Mouse (Mus musculus): ENCODE measurements around the gene Acox2.
A peak's percentile ranks its signal among the peaks of the same experiment; 100 is the strongest.

Acox2 gene

GRCm38 (mm10) chr14:8249206-8249605, 9.9 kb downstream of the Acox2 start:
- no peak for DNase-seq (ENCODE audit: low spot score in 2 of 2)

- no peak for DNase-seq (ENCODE audit: low spot score in 2 of 2)
These were observed 12.3 kb downstream of the Acox2 start for GRCm38 (mm10) chr14:8246878-8247277.

GRCm38 (mm10) chr14:8244211-8244611, 14.9 kb downstream of the Acox2 start:
- DNase-seq (ENCODE audit: low spot score in 2 of 2) = peak in 1 of 2 experiments; percentile 41

DNA sequence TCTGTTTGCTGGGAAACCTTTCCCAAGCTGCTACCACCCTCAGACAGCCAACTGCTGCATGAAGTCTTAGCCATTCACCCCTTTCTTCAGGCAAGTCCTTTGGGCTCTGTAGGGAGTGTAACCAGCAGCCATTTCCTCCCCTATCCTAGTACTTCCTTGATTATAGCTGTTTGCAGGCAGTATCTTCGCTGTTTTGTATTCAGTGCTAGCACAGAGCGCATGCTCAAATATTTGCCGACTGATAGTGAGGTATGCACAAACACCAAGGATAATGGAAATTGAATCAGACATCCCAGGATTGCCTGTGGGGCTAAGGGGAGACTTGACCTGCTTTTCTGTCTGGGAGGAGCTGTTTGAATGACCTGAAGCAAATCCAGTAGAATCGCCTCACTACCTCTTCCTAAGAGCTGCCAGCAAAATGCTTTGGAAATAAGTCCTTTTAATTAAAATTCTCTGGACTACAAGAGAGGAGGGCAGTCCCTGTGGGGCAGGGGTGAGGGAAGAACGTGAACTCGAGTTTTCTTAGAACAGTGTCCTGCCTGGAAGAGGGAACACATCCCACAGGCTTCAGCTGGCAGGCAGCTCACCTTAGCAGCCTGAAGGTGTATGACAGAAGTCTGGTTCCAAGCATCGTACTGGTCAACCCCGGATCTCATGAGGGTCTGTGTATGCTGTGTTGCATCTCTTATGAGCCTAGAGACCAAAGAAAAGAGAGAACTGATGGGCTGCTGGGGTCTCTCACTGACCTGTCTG, 15.8 kb downstream of the Acox2 start:
- no peak for DNase-seq (ENCODE audit: low spot score in 2 of 2)

DNA sequence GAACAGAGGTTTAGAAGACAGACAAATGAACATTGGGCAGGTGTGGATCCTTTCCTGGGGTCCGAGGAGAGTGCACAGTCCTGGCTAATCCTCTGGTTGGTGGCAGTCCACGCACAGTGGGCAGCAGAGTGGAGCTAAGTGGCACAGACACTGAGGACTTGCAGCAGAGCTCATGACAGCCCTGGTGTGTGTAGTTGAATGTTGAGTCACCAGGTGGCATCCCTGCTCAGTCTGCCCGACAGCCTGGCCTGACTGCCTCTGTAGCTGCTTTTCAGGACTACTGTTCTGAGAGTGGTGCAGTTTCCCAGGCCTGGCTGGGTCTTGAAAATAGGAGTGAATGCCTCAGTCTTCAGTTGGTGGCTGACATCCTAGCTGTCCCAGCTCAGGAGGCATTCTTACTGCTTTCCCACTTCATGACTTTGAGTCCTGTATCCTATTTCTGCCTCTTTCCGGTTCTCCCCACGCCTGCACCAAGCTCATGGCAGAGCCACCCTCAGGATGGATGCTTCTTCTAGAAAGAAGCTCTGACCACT, 16.7 kb downstream of the Acox2 start:
- DNase-seq (ENCODE audit: low spot score in 2 of 2) = no peak

GRCm38 (mm10) chr14:8241816-8242215, 17.3 kb downstream of the Acox2 start:
- no peak for DNase-seq (ENCODE audit: low spot score in 2 of 2)

GRCm38 (mm10) chr14:8233252-8233651, 25.9 kb downstream of the Acox2 start:
- no peak for DNase-seq (ENCODE audit: low spot score in 2 of 2)

DNA sequence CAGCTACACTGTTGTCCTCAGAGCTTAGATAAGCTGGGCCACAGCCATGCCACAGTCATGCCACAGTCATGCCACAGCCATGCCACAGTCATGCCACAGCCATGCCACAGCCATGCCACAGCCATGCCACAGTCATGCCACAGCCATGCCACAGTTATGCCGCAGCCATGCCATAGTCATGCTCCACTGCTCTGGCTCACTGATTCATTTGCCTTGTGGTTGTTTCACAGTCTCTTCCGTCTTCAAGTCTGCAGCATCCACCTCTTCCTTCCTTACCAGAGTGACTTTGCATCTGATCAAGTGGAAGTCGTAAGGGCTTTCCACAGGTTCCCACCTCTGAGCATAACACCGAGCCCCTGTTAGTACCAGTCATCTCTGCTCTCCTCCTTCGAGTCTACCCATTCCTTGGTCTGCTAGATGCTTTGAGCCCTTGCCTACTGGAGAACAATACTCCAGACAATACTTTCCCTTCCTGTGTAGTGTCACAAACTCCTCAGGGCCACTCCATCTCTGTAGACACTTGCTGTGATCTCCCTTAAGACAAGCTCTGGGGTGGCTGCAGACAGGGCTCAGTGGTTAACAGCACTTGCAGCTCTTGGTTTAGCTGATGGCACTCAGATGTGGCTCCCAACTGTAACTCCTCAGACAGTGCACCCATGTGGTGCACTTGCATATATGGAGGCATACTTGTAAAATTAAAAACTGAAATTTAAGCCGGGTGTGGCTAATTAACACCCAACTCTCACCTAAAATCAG, 26.8 kb downstream of the Acox2 start:
- DNase-seq (ENCODE audit: low spot score in 2 of 2) = no peak

GRCm38 (mm10) chr14:8229367-8230019, 29.7 kb downstream of the Acox2 start:
- DNase-seq (ENCODE audit: low spot score in 2 of 2) = no peak

DNA sequence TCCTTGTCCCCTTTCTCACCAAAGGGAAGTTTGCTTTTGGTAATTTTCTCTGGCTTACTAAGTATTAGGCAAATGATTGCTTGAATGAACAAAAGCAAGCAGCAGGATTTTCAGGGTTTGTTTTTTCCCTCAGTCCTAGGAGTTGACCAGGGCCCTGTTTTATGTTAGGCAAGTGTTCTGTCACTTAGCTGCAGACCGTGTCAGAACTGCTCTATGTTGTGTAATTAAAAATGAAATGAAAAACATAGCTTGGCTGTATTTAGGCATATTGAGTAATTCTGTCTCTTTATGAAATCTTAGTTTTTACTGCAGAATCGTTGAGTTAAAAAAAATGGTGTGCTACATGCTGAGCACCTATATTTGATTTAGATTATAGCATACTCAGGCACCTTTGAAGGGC, 34.3 kb downstream of the Acox2 start:
- DNase-seq (ENCODE audit: low spot score in 2 of 2) = no peak

GRCm38 (mm10) chr14:8223506-8224293, 35.5 kb downstream of the Acox2 start:
- no peak for DNase-seq (ENCODE audit: low spot score in 2 of 2)

DNA sequence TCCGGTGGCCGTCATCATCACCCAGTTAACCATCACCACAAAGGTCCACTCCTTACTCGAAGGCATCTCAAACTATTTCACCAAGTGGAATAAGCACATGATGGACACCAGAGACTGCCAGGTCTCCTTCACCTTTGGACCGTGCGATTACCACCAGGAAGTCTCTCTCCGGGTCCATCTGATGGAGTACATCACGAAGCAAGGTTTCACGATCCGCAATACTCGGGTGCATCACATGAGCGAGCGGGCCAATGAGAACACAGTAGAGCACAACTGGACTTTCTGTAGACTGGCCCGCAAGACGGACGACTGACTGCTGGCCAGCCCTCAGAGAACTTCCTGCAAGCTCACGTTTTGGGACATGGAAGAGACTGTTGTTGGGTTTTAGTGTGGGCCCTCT, 36.6 kb downstream of the Acox2 start:
- no peak for DNase-seq (ENCODE audit: low spot score in 2 of 2)

GRCm38 (mm10) chr14:8220912-8221311, 38.2 kb downstream of the Acox2 start:
- DNase-seq (ENCODE audit: low spot score in 2 of 2) = no peak

GRCm38 (mm10) chr14:8220306-8220705, 38.8 kb downstream of the Acox2 start:
- DNase-seq (ENCODE audit: low spot score in 2 of 2) = no peak

GRCm38 (mm10) chr14:8219876-8220275, 39.3 kb downstream of the Acox2 start:
- no peak for DNase-seq (ENCODE audit: low spot score in 2 of 2)

GRCm38 (mm10) chr14:8218730-8219380, 40.3 kb downstream of the Acox2 start:
- no peak for DNase-seq (ENCODE audit: low spot score in 2 of 2)

GRCm38 (mm10) chr14:8218238-8218637, 40.9 kb downstream of the Acox2 start:
- DNase-seq (ENCODE audit: low spot score in 2 of 2) = no peak

DNA sequence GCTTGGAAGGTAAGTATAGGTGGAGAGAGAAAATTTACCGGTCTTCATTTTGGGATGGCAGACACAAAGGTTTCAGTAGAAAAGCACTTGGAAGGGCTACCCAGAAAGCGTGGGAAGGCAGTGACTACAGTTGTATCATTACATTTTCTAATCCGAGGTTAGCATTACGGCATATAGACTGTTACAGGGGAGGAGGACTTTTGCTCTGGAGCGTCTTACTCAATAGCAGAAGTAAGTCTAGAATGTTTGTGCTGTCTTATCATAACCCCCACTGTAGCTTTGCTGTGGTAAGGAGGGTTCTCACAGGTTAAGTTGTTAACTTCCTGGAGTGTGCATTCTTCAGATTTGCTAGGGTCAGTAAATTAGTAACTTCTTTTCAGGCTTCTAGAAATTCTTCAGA, 43.1 kb downstream of the Acox2 start:
- no peak for DNase-seq (ENCODE audit: low spot score in 2 of 2)

DNA sequence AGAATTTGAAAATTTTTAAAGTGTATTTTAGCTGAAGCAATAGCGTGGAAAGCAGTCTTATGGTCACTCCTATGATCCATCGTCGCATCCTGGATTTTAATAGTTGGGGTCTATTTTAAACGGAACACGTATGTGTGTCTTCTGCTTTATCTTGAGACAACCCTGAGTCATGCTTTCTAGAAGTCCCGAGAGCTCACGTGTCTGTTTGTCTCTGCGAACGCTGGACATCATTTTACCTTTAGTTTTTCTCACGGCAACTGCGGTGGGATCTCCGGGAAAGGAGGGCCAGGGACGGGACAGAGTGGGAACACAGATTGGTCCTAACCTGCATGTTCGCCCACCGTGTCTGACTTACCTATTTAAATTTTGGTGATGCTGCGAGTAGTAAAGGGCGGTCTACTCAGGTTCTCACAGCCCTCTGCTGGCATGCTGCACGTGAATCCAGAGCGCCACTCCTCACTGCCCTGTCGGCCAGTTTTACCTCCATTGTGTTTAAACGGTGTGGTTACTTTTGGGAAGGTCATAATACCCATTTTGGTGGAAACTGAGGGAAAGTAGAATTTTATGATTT, 43.9 kb downstream of the Acox2 start:
- DNase-seq (ENCODE audit: low spot score in 2 of 2) = no peak

DNA sequence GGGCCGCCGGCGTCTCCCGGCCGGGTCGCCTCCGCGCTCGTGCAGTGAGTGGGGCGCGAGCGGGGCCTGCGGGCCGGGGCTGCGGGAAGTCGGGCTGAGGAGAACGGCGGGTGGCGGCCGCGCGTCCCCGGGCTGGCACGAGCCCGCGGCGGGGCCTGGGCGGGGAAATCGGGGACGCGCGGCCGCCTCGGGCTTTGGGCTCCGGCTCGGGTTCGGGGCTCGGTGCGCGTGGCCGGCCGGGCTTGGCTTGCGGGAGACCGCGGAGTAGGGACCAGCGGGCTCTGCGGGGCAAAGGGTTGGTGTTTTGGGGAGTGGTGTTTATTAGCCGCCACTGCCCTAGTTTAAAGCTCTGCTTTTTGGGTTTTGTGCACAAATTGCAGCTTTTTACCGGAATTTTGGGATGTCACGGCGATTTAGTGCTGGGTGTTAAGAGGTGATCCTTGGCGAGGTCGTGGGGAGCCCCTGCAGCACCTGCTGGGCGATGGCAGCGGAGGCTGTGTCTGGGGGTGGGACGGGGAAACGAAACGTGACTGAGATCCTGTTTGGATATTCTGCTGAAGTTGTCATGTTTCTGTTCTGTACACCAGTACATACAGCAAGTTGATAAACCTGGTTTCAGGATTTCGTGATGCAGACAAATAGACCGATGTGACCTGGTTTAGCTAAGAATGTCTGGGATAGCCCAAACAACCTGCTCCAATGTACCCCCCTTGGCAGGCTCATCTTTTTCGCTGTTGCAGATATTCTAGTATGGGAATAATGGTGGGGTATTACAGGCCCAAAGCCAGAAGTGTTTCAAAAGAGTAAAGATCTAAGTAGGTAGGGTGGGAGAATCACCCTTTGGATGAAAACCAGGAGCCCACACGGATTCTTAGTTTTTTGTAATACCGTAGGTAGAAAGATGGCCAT, 44.6 kb downstream of the Acox2 start:
- DNase-seq (ENCODE audit: low spot score in 2 of 2) = peak; percentile 21 to 40
